Mouse (Mus musculus) forebrain, postnatal 0 days (tissue): ENCODE results near the gene Cdca8. TPM values are rescaled to one million over a fixed set of nuclear protein-coding genes. Genes with fewer than 3 reads are reported as not detected.

ENCODE experiments used
- ATAC-seq: fragments of 200-750 bp; cut with Nextera tagmentation; 2 replicates; pipeline ENCODE4 v1.8.0; 2017; ENCODE audit warnings: mild to moderate bottlenecking, moderate library complexity
- DNase-seq: peaks from one replicate; pipeline ENCODE4 v3.0.0-alpha.2; 2015
- H3K27ac ChIP-seq: fragments of 300-500 bp; sonication (generic); 2 replicates; pipeline ENCODE4 v1.5.1; 2014; ENCODE audit warnings: low read depth, mild to moderate bottlenecking, antibody characterized with exemption, low read length, moderate library complexity, mixed read lengths
- H3K27me3 ChIP-seq: fragments of 300-500 bp; sonication (generic); 2 replicates; pipeline ENCODE4 v1.6.1; 2014; ENCODE audit warnings: mild to moderate bottlenecking, low read length, mixed read lengths; ENCODE audit not compliant: insufficient read depth
- H3K36me3 ChIP-seq: fragments of 300-500 bp; sonication (generic); 2 replicates; pipeline ENCODE4 v1.6.1; 2014; ENCODE audit warnings: mild to moderate bottlenecking, moderate library complexity; ENCODE audit not compliant: insufficient read depth
- H3K4me1 ChIP-seq: fragments of 300-500 bp; sonication (generic); 2 replicates; pipeline ENCODE4 v1.6.1; 2014; ENCODE audit warnings: antibody characterized with exemption; ENCODE audit not compliant: insufficient read depth
- H3K4me2 ChIP-seq: fragments of 300-500 bp; sonication (generic); 2 replicates; pipeline ENCODE4 v1.6.1; 2014; ENCODE audit warnings: low read depth, mild to moderate bottlenecking, moderate library complexity
- H3K4me3 ChIP-seq: fragments of 300-500 bp; sonication (generic); 2 replicates; pipeline ENCODE4 v1.5.1; 2014; ENCODE audit warnings: low read depth, low read length, mixed read lengths
- H3K9ac ChIP-seq: fragments of 300-500 bp; sonication (generic); 2 replicates; pipeline ENCODE4 v1.6.1; 2014; ENCODE audit warnings: mild to moderate bottlenecking
- H3K9me3 ChIP-seq: fragments of 300-500 bp; sonication (generic); 2 replicates; pipeline ENCODE4 v1.6.1; 2016; ENCODE audit warnings: low read length
- CTCF ChIP-seq: sonication (generic); IDR thresholded peaks from 2 replicates; pipeline ENCODE4 v1.5.1; 2016; ENCODE audit warnings: antibody characterized with exemption, control low read depth, low read depth
- WGBS: fragments of 180-500 bp; shearing (Covaris S2); extraction: QIAGEN DNeasy Blood & Tissue Kit; methylation state at CpG from one replicate; pipeline ENCODE4 v1.1.7; 2014; 5-methylcytosine and 5-hydroxymethylcytosine counted together
- polyA plus RNA-seq: library from polyadenylated mRNA; unstranded; fragments of >200 nt; fragmentation: Nextera tagmentation; extraction: Ambion mirVana; gene quantifications from 2 replicates; pipeline ENCODE4 v1.2.1, GENCODE M21; 2015
- total RNA-seq: library from RNA; depleted of rRNA; stranded (reverse); fragments of >200 nt; gene quantifications from 2 replicates; pipeline ENCODE4 v1.2.3, GENCODE M21; 2014; rRNA removed

Gene Cdca8
- total and polyA plus RNA-seq, 2 experiments from 2014 or later: 10.1 to 21.2 TPM

DNA sequence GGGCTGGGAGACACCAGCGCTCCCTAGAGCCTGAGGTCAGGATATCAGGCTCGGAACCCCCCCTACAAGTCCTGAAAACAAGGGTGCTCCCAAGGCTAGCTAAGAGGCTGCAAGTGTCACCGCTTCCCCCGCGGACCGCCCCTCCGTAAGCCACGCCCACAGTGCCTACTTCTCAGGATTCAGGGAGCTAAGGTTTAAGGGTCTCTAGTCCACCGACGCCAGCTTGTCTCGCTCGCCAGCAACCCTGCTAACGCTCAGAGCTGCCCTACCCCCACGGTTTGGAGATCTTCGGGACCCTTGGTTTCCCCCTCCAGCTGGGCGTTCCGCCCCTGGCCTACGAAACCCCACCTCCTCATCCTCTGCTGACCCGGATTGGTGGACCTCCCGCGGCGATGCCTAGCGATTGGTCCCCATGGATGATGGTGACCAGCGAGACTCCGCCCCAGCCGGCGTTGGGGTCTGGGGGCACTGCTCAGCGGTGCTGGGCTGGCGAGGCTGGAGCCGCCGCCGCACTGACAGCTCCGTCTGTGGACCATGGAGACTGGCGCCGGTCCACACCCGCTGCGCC is 57.7 kb downstream of the Cdca8 start:
- peaks cover 4% of the 10 kb centered on the region; the same call in 1 of the 2 replicates for H3K4me1 ChIP-seq
- H3K9me3 ChIP-seq: no peaks in the 10 kb centered on the region
- ATAC-seq: peak; percentile 97
- no peaks in the 10 kb centered on the region for H3K36me3 ChIP-seq
- WGBS: 2% methylated on average over 37 of the region's 37 CpGs
- DNase-seq: peak; percentile 92
- peak overlapping the region; percentile 44 for H3K9ac ChIP-seq
- TF ChIP-seq CTCF: peak; percentile 31; the same call in 1 of the 2 replicates
- H3K27ac ChIP-seq: no peak overlapping the region
- H3K27me3 ChIP-seq: peaks cover 7% of the 10 kb centered on the region
- peak overlapping the region; percentile 78 for H3K4me2 ChIP-seq
- H3K4me3 ChIP-seq: peak overlapping the region; percentile 55

DNA sequence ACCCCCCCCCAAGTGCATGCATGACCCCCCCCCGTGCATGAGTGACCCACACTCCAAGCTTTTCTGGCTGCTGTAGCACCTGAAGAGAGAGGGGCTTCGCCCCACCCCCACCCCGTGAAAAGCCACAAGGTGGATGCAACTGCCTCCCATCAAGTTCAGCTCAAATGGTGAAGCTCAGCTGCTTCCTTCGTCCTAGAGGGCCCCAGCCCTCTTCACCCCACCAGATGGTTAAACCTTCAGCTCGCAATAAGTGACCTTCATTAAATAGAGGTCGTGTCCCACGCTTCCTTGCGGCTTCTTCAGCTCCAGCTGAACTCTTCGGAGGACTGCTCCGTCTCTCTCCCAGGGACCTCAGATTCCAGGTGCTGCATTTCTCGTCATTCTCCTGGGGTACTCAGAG is 58.5 kb downstream of the Cdca8 start, which contains the start of gene Epha10:
Gene Epha10 (plus strand): TSS at position 301 of the 400 bp plus-strand sequence.
- peak within 1 kb of the TSS; percentile 44 for H3K9ac ChIP-seq
- H3K4me3 ChIP-seq: peak within 1 kb of the TSS; percentile 55
- no peaks in the 10 kb centered on the region for H3K9me3 ChIP-seq
- no peak within 1 kb of the TSS for H3K27ac ChIP-seq
- H3K27me3 ChIP-seq: peaks cover 7% of the 10 kb centered on the region
- DNase-seq (no peak), ATAC-seq (no peak)
- H3K36me3 ChIP-seq: no peaks in the 10 kb centered on the region
- no peak for TF ChIP-seq CTCF
- peak within 1 kb of the TSS; percentile 78 for H3K4me2 ChIP-seq
- peaks cover 4% of the 10 kb centered on the region; the same call in 1 of the 2 replicates for H3K4me1 ChIP-seq
- WGBS: 2% methylated on average over 11 of the region's 11 CpGs

DNA sequence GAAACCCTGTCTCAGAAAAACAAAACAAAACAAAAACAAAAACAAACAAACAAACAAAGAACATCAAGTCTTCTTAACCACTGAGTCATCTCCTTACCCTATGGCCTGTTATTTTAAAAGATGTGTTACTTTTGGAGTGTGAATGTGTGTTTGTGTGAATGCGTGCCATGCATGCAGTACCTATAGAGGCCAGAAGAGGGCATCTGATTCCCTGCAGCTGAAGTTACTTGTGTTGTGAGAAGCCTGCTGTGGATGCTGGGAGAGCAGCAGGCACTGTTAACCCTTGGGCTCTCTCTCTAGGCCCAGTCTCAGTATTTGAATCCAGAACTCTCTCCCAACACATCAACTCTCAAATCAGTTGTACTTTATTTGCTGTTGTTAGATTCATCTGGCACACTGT is 66.4 kb downstream of the Cdca8 start:
- H3K9me3 ChIP-seq: no peaks in the 10 kb centered on the region
- no peaks in the 10 kb centered on the region for H3K36me3 ChIP-seq
- H3K4me1 ChIP-seq: no peaks in the 10 kb centered on the region
- TF ChIP-seq CTCF: peak; percentile 52
- H3K4me3 ChIP-seq: no peak overlapping the region
- WGBS: 92% methylated on average over 1 of the region's 1 CpGs
- ATAC-seq (no peak), DNase-seq (no peak)
- H3K9ac ChIP-seq: no peak overlapping the region
- no peak overlapping the region for H3K4me2 ChIP-seq
- H3K27me3 ChIP-seq: no peaks in the 10 kb centered on the region
- no peak overlapping the region for H3K27ac ChIP-seq

Other genes starting within 250 kb of the Cdca8 start
- 14.2 and 16.2 TPM in 2 replicates for gene Utp11, start 245.7 kb downstream of the Cdca8 start, total RNA-seq
- gene Utp11, start 245.7 kb downstream of the Cdca8 start, polyA plus RNA-seq: 30.9 and 33.0 TPM in 2 replicates
- 2.5 and 3.0 TPM in 2 replicates for gene Fhl3, start 238.6 kb downstream of the Cdca8 start, total RNA-seq
- 1.4 and 2.0 TPM in 2 replicates for gene Fhl3, start 238.6 kb downstream of the Cdca8 start, polyA plus RNA-seq
- gene Sf3a3, start 224.5 kb downstream of the Cdca8 start, total RNA-seq: 46.3 and 54.4 TPM in 2 replicates
- 68.3 and 84.1 TPM in 2 replicates for gene Sf3a3, start 224.5 kb downstream of the Cdca8 start, polyA plus RNA-seq
- 17.9 and 21.7 TPM in 2 replicates for gene Inpp5b, start 197.5 kb downstream of the Cdca8 start, total RNA-seq
- 8.0 and 11.2 TPM in 2 replicates for gene Inpp5b, start 197.5 kb downstream of the Cdca8 start, polyA plus RNA-seq
- gene Mtf1, start 137.2 kb downstream of the Cdca8 start, total RNA-seq: 12.1 and 15.6 TPM in 2 replicates
- 24.4 and 30.7 TPM in 2 replicates for gene Mtf1, start 137.2 kb downstream of the Cdca8 start, polyA plus RNA-seq
- gene Yrdc, start 88.6 kb downstream of the Cdca8 start, total RNA-seq: 81.7 and 82.2 TPM in 2 replicates
- 67.3 and 70.5 TPM in 2 replicates for gene Yrdc, start 88.6 kb downstream of the Cdca8 start, polyA plus RNA-seq
- 144 and 167 TPM in 2 replicates for gene 1110065P20Rik, start 88.1 kb downstream of the Cdca8 start, total RNA-seq
- 141 and 162 TPM in 2 replicates for gene 1110065P20Rik, start 88.1 kb downstream of the Cdca8 start, polyA plus RNA-seq
- 35.7 and 41.7 TPM in 2 replicates for gene Maneal, start 77.1 kb downstream of the Cdca8 start, total RNA-seq
- 8.4 and 9.4 TPM in 2 replicates for gene Maneal, start 77.1 kb downstream of the Cdca8 start, polyA plus RNA-seq
- gene Epha10, start 58.4 kb downstream of the Cdca8 start, total RNA-seq: 9.6 and 10.2 TPM in 2 replicates
- gene Epha10, start 58.4 kb downstream of the Cdca8 start, polyA plus RNA-seq: 2.0 and 4.0 TPM in 2 replicates
- gene 9930104L06Rik, start 2.3 kb downstream of the Cdca8 start, total RNA-seq: 12.4 and 36.1 TPM in 2 replicates
- 6.0 and 8.7 TPM in 2 replicates for gene 9930104L06Rik, start 2.3 kb downstream of the Cdca8 start, polyA plus RNA-seq
- gene Rspo1, start 47.1 kb upstream of the Cdca8 start, total RNA-seq: 0.77 and 2.4 TPM in 2 replicates
- gene Rspo1, start 47.1 kb upstream of the Cdca8 start, polyA plus RNA-seq: 0.87 and 1.9 TPM in 2 replicates
- 63.7 and 68.5 TPM in 2 replicates for gene Gnl2, start 77.3 kb upstream of the Cdca8 start, total RNA-seq
- 82.3 and 84.0 TPM in 2 replicates for gene Gnl2, start 77.3 kb upstream of the Cdca8 start, polyA plus RNA-seq
- 1.9 and 2.4 TPM in 2 replicates for gene Dnali1, start 126.4 kb upstream of the Cdca8 start, total RNA-seq
- 1.3 and 1.9 TPM in 2 replicates for gene Dnali1, start 126.4 kb upstream of the Cdca8 start, polyA plus RNA-seq
- gene Snip1, start 127.4 kb upstream of the Cdca8 start, total RNA-seq: 30.7 and 46.6 TPM in 2 replicates
- gene Snip1, start 127.4 kb upstream of the Cdca8 start, polyA plus RNA-seq: 18.0 and 18.8 TPM in 2 replicates
- gene Meaf6, start 145.8 kb upstream of the Cdca8 start, total RNA-seq: 112 and 129 TPM in 2 replicates
- 134 and 153 TPM in 2 replicates for gene Meaf6, start 145.8 kb upstream of the Cdca8 start, polyA plus RNA-seq
- gene Zc3h12a, start 188.5 kb upstream of the Cdca8 start, total RNA-seq: not detected in 2 replicates
- gene Zc3h12a, start 188.5 kb upstream of the Cdca8 start, polyA plus RNA-seq: 0.05 and 0.07 TPM in 2 replicates